Mouse (Mus musculus): ENCODE results near the gene Akap12.
A peak's percentile ranks its signal among the peaks of the same experiment; 100 is the strongest.

Gene Akap12

DNA sequence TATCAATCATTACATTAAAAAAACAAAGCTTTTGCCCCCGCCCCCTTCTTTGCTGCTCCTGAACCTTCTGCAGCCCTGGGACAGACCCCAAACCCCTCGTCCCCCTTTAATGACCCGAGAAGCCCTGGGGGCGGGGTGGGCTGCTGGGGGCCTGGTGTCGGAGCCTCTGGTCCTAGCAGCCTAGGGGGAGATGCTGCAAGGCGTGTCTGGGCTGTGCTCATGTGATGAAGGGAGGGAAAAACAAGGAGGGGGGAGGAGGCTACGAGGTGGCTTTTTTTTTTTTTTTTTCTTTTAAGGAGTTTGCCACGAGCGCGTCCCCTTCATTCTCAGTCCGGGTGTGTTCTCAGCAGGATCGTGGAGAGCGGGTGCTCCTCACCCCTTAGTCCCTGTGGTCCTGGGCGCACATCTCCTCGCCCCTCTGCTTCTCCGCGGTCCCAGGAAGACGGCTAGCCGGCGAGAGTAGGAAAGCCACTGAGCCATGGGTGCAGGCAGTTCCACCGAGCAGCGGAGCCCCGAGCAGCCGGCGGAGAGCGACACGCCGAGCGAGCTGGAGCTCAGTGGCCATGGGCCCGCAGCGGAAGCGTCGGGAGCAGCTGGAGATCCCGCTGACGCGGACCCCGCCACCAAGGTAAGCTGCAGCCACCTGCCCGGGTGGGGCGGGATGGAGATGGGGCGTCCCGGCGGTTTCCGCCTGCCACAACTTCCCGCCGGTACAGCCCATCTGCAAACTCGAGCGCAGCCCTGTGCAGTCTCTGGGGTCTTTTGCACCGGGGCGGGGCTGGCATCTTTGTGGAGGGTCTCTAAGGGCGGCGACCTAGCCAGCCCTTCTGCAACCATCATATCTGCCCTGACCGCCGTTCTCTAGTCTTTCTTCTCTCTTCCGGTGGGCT, at the start of gene Akap12:
TSS of gene Akap12 (plus strand) at position 340 of the 890 bp plus-strand sequence.
- peak; percentile 71 for DNase-seq (ENCODE audit: extremely low spot score, low spot score)

GRCm38 (mm10) chr10:4230563-4231359, 35.4 kb upstream of the Akap12 start:
- DNase-seq (ENCODE audit: extremely low spot score, low spot score), result no peak

GRCm38 (mm10) chr10:4233102-4233501, 33.1 kb upstream of the Akap12 start:
- DNase-seq (ENCODE audit: extremely low spot score, low spot score), result no peak

DNA sequence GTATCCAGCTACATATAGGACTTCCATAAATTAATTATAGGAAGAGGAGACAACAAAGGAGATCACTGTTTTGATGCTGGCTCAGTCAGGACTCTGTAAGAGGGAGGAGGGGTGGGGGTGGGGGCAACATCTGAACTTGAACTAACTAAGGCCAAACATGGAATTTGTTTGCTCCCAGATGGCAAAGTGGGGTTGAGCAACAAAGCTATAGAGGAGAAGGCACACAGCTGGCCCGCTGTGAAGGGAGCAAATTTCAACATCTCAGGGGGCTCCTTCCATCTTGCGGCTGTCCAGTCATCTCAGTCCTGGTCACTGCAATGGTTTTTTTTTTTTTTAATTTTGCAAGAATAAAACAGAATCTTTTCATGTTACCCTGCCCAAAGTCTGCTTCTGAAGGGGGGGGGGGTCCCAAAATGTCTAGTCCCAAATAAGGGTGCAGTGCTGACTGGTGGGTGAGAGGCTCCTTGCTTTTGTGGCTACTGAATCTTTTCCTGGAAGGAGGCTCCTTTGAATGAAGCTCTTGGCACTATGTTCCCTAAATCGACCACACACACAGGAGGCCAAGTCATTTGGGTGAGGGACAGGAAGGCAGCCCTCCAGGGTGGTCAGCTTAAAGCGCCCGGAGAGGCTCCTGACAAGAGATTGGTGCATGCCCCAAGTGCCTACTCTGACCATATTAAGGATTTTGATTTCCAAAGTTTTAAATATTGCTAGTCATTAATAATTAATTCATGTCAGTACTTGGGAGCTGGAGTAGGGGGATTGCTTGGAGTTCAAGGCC, 26.2 kb upstream of the Akap12 start:
- DNase-seq (ENCODE audit: extremely low spot score, low spot score), result no peak

DNA sequence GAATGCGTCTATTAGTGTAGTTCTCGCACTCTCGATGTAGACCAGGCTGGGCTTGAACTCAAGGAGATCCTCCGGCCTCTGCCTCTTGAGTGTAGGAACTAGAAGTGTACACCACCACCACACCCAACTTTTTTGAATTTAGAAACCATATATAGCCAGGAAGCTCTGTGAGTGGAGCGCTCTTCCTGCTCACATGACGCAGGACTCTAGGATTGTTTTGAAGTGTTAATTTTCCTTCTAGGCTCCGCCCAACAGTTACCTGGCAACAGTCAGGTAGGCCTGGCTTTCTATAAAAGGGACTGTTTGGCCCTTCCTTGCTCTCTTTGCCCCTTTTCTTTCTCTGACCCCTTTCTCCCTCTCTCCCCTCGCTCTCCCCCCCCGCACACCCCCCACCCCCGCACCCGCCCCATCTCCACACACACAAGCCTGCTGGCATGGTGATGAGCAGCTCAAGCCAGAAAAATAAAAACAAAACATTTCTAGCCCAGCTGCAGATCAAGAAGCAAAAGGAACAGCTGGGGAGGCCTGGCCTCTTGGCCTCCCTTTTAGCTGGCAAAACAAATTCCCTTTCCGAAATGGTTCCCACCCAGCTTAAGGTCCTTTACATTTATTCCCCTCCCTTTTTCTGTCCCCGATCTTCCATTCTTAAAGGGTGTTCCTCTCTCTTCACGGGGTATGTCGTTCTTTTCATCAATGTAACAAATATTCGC, 22.4 kb upstream of the Akap12 start:
- DNase-seq (ENCODE audit: extremely low spot score, low spot score), result no peak

DNA sequence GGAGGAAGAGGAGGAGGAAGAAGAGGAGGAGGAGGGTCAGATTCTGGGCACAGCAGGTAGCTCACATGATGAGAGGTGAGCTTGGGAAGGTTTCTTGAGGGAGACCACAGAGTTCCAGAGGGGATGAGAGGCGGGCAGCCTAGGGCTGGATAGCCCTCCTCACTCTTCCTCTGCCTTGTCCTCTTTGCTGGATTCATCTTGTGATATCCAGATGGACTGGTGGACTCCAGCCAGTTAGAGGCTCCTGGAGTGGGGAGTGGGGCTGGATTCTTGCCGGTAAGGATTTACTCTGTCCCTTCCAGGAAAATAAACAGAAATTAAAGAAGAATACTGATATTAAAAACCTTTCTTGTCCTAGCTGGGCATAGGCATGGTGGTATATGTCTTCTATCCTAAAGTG, 20.4 kb upstream of the Akap12 start:
- no peak for DNase-seq (ENCODE audit: extremely low spot score, low spot score)

DNA sequence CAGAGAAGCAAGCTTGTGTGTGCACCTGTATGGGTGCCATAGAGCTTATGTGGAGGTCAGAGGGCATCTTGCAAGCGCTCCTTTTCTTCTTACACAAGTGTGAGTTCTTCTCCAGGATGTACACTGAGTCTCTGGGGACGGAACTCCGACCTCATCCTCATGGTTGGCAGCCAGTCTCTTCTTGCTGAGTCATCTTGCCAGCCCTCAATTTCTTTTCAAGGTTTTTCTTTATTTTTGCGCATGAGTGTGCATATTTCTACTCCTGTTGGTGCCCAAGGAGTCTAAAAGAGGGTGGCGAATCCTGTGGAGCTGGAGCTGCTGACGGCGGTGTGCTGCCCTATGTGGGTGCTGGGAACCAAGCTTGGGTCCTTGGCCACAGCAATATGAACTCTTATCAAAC, 19.8 kb upstream of the Akap12 start:
- DNase-seq (ENCODE audit: extremely low spot score, low spot score), result no peak

DNA sequence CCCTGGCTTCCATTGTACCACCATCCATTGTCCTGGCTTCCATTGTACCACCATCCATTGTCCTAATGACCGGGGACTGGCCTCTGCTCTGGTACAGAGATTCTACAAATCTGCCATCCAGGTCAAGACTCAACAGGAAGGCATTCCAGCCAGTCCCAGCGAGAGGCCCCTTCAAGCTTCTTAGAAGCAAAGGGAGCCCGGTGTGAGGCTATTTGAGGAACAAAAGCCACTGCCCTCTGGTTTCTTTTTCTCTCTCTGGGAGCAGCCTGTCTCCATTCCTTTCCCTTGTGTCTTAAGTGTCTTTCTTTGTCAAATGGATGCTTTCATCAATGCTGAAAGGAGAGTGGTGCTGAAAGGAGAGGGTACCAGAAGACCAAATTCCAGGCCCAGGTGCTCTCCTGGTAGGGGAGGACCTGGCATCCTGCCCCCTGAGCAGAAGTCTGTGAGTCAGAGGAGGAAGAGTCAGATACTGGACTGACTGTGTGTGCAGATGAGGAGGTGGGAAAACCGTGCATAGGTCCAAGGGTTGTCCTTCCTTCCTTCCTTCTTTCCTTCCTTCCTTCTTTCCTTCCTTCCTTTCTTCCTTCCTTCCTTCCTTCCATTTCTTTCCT, 16.8 kb upstream of the Akap12 start:
- DNase-seq (ENCODE audit: extremely low spot score, low spot score), result peak; percentile 33

GRCm38 (mm10) chr10:4250681-4251080, 15.5 kb upstream of the Akap12 start:
- no peak for DNase-seq (ENCODE audit: extremely low spot score, low spot score)

GRCm38 (mm10) chr10:4253613-4254012, 12.6 kb upstream of the Akap12 start:
- no peak for DNase-seq (ENCODE audit: extremely low spot score, low spot score)

DNA sequence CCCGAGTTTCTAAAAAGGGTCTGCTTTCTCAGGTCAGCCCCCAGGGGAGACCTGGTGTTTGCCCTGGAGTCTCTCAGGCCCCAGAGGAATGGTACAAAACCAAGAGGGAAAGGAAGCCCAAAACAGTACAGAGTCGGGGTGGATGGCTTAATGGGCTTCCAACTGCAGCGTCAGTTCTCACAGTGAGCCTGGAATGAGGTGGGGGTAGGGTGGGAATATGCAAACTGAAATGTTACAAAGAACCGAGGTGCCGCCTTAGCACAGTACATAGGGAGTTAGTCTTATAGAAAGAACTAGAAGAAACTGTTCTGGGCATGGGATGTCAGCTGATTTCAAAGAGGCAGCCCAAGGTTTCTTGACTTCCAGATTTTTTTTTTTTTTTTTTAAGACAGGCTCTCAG, 11.7 kb upstream of the Akap12 start:
- no peak for DNase-seq (ENCODE audit: extremely low spot score, low spot score)

DNA sequence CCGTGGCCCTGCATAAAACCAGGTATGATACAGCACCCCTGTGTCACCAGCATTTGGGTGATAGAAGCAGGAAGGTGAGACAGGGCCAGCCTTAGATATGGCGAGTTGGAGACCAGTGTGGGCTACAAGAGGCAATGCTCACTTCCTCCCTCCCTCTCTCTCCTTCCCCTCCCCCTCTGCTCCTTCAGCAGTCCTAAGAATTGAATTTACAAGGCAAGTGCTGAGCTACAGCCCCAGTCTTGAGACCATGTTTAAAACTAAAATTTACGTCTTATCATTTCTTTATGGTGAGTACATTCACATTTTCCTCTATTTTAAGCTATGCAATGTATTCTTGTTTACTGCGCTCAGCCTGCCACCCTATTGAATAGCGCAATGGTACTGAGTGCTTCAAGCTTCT, 5.3 kb upstream of the Akap12 start:
- no peak for DNase-seq (ENCODE audit: extremely low spot score, low spot score)

- no peak for DNase-seq (ENCODE audit: extremely low spot score, low spot score)
These were observed 4.7 kb upstream of the Akap12 start for GRCm38 (mm10) chr10:4261359-4261952.

DNA sequence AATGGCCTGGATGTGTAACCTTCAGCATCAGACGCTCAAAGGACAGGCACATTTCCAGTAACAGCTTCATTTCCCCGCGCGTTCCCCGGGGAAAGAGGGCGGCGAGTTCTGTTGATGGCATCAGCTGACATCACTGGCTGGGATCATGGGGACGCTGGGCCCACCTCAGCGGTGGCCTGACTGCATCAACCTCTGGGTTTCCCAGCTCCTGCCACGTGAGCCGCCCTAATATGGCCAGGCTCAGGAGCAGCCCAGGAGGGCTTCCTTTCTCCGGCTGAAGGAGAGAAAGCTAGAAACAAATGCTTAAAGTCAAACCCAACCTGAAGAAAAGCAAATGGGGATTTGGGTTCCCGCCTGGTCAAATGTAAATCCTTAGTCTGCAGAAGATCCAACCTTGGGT, 539 bp upstream of the Akap12 start:
- peak; percentile 64 for DNase-seq (ENCODE audit: extremely low spot score, low spot score)

DNA sequence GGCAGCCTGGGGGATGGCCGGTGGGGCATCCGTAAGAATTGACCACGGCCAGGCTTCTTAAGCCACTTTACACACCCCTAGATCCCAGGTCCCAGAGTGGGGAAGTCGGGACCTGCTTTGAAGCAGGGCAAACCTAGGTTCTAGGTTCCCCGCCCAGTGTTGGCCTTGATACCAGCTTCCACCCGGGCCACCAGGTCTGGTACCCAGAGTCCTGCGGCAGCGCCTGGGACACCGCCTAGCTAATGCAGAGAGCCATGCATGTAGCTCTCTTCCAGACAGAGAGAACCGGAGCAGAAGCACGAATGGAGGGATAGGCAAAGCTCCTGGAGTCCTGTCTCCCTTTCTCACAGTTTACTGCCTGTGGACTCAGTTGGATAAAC, 741 bp downstream of the Akap12 start:
- DNase-seq (ENCODE audit: extremely low spot score, low spot score), result peak; percentile 69

DNA sequence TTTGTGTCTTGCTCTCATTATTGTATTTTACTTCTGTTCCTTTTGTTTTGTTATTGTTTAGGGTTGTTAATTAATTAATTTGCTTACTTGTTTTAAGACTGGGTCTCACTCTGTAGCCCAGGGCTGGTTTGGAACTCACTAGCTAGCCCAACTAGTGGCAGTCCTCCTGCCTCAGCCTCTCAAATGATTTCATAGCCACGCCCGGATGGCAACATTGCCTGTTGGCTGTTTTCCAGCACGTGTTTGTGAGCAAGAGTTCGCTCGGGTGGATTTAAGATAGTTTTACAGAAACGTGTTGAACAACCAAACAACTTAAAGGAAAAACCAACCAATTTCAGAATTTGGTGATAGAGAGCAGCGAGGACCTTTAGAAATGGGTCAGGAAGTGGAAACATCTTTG, 1.3 kb downstream of the Akap12 start:
- DNase-seq (ENCODE audit: extremely low spot score, low spot score), result no peak

DNA sequence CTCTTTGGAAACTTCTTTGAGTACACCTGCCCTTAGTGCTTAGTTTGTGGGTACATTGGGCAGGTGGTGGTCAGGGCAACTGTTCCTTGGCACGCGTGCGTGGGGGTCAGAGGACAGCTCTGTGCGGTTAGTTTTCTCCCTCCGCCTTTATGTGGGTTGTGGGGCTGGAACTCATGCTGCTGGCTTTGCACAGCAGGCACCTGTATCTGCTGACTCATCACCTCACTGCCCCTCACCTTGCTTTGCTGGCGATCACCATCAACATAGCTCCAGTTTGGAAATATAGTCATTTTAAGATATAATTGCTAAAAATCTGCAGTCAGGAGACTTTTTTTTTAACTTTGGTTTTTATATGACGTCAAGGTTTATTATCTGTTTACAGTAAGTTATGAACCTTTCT, 2.0 kb downstream of the Akap12 start:
- no peak for DNase-seq (ENCODE audit: extremely low spot score, low spot score)

DNA sequence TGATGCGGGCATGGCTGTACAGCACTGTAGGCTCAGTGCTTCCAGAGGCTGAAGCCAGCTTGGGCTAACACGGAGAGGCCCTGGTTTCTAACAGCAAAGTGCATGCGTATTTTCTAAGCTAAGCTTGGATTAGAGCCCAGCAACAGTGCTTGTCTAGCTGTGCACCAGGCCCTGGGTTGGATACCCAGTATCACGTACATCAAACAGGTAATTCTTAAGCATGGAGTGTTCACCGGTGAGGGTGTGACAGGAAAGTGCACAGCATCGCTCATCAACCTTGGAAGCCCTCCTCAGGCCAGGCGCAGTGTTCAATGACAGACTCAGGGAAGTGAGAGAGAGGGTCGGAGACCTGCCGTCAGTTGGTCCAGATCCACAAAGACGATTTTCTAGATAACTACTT, 9.4 kb downstream of the Akap12 start:
- no peak for DNase-seq (ENCODE audit: extremely low spot score, low spot score)

GRCm38 (mm10) chr10:4276081-4276480, 9.9 kb downstream of the Akap12 start:
- DNase-seq (ENCODE audit: extremely low spot score, low spot score), result no peak

- no peak for DNase-seq (ENCODE audit: extremely low spot score, low spot score)
These were observed 11.9 kb downstream of the Akap12 start for GRCm38 (mm10) chr10:4278041-4278440.

Data from neural tube, embryonic 10.5 days (tissue).